Mouse (Mus musculus): ENCODE measurements around the gene Pdzk1. TPM values are rescaled to one million over a fixed set of nuclear protein-coding genes. Genes with fewer than 3 reads are reported as not detected.

The Pdzk1 gene
- polyA plus RNA-seq, 1 experiment from 2014 or later: 0.11 TPM

DNA sequence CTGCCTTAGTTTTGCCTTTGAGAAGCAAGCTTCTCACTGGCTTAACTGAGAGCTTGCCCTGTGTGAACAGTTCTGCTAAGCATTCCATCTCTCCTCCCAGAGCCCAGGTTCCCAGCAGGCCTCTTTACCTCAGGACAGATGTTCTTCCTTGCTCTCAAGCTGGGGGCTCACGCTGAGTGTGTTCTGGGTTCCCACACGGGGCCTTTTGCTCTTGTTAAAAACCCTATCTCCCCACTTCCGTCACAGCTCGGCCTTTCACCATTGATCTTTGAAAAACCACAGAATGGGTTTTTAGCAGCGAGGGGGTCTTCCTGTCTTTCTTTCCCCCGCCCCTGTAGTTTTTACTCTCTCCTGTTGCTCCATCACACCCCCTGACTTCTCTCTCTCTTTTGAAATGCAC lies 14.7 kb upstream of the Pdzk1 start:
- Histone ChIP-seq H3K9ac (replicated peaks) (no peak overlapping the region), H3K4me3 (no peak overlapping the region), H3K27me3 (no peaks in the 10 kb centered on the region), H3K36me3 (no peaks in the 10 kb centered on the region), H3K4me2 (replicated peaks) (no peak overlapping the region), H3K27ac (replicated peaks) (no peak overlapping the region), H3K4me1 (peaks cover 4% of the 10 kb centered on the region; the same call in 1 of the 2 replicates), H3K9me3 (no peaks in the 10 kb centered on the region)
- no peak for ATAC-seq (replicated peaks)
- 54% methylated on average over 6 of the region's 6 CpGs for WGBS

DNA sequence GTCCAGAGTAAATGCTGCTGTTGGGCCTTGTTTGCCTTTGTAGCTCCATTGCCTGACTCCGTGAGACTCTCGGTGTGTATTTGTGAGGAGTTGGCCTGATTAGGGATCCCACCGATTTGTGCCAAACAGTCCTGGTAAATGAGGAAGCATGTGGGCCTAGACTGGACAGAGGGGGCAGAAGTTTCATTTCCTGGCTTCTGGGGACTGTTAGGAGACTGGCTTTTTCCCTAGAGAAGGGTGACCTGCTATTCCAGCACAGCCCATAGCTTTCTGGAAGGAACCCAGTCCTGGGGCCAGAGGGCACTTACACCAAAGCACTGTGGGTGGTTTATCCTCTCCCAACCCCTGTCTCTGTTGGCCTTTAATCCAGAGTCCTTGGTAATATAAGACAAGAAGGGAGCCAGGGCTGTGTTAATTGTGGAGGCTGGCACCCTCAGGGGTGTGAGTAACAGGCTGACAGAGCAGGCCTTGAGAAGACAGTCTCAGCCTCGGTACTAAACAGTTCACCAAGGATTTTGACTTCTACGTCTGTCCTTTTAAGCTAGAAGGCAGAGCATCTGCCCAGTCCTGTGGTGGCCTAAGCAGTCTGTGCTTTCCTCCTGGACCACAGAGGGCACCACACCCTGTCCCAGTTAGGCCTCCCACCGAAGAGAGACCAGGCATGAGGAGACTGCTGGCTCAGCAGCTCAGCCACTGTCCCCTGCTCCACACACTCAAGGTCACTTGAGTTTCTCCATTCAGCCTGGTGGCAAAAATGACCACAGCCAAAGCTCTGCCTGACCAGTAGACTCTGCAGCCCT lies 8.8 kb upstream of the Pdzk1 start:
- Histone ChIP-seq H3K9me3 (no peaks in the 10 kb centered on the region), H3K36me3 (no peaks in the 10 kb centered on the region), H3K27me3 (no peaks in the 10 kb centered on the region), H3K4me2 (replicated peaks) (no peak overlapping the region), H3K4me3 (no peak overlapping the region), H3K27ac (replicated peaks) (no peak overlapping the region), H3K9ac (replicated peaks) (no peak overlapping the region), H3K4me1 (no peaks in the 10 kb centered on the region)
- WGBS: 78% methylated on average over 6 of the region's 6 CpGs
- no peak for ATAC-seq (replicated peaks)

DNA sequence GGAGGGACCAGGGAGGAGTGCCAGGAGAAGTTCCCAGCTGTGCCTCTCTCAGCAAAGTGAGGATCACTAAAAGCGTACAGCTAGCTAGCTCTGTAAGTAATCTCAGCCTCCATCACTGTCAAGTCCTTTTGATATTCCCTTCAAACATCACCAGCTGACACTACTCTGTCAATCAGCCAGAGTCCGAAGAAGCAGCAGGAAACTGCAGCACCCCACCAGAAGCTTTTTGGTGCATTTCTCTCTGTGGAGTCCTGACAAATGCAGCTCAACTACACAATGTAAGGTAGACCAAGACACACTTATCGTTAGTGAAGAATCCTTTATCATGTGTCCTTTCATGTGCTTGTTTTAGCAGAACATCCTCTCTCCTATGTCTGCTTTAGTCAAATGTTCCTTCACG lies 7.5 kb upstream of the Pdzk1 start:
- no peak overlapping the region for H3K9ac ChIP-seq (replicated peaks)
- no peaks in the 10 kb centered on the region for H3K9me3 ChIP-seq
- H3K4me1 ChIP-seq: no peaks in the 10 kb centered on the region
- H3K27ac ChIP-seq (replicated peaks): no peak overlapping the region
- H3K4me2 ChIP-seq (replicated peaks): no peak overlapping the region
- H3K27me3 ChIP-seq: no peaks in the 10 kb centered on the region
- WGBS: 87% methylated on average over 4 of the region's 4 CpGs
- no peaks in the 10 kb centered on the region for H3K36me3 ChIP-seq
- no peak for ATAC-seq (replicated peaks)
- no peak overlapping the region for H3K4me3 ChIP-seq

DNA sequence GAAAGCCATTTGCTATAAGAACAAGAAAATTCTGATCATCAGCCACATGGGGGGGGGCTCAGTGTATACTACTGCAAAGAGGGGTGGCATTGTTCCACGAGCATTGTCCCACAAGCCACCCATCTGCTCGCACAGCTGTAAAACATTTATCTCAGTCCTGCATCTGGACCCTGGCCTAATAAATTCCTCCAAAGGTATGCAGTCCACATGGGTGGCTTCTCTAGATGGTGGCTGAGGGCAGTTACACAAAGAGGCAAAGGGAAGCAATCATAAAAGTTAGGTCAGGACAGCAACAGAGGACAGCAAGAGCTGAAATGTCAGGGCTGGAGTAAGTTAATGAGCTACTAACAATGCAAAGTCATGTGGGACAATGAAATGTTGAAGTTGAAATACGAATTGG lies 5.4 kb upstream of the Pdzk1 start:
- no peak overlapping the region for H3K27ac ChIP-seq (replicated peaks)
- no peaks in the 10 kb centered on the region for H3K4me1 ChIP-seq
- no peaks in the 10 kb centered on the region for H3K27me3 ChIP-seq
- H3K9ac ChIP-seq (replicated peaks): no peak overlapping the region
- ATAC-seq (replicated peaks): no peak
- 66% methylated on average over 3 of the region's 3 CpGs for WGBS
- no peak overlapping the region for H3K4me3 ChIP-seq
- H3K9me3 ChIP-seq: no peaks in the 10 kb centered on the region
- no peak overlapping the region for H3K4me2 ChIP-seq (replicated peaks)
- H3K36me3 ChIP-seq: no peaks in the 10 kb centered on the region

DNA sequence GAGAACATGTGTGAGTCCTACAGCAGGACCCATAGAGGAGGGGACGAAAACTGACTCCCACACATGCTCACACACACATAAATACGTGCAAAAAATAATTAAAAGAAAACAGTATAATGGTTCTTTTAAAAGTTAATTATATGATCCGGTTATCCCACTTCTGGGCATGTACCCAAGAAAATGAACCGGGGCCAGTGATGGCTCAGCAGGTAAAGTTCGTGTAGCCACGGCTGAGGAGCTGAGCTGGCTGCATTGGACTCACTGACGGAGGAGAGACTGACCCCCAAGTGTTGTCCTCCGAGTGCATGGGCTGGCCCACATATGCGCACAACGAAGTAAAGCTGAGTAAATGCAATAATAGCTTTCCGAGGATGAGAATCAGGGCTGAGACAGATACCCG lies 4.5 kb upstream of the Pdzk1 start:
- no peak overlapping the region for H3K4me2 ChIP-seq (replicated peaks)
- H3K9ac ChIP-seq (replicated peaks): no peak overlapping the region
- no peak overlapping the region for H3K27ac ChIP-seq (replicated peaks)
- ATAC-seq (replicated peaks): no peak
- H3K4me1 ChIP-seq: no peaks in the 10 kb centered on the region
- 71% methylated on average over 12 of the region's 12 CpGs for WGBS
- no peak overlapping the region for H3K4me3 ChIP-seq
- H3K36me3 ChIP-seq: no peaks in the 10 kb centered on the region
- no peaks in the 10 kb centered on the region for H3K9me3 ChIP-seq
- H3K27me3 ChIP-seq: no peaks in the 10 kb centered on the region

DNA sequence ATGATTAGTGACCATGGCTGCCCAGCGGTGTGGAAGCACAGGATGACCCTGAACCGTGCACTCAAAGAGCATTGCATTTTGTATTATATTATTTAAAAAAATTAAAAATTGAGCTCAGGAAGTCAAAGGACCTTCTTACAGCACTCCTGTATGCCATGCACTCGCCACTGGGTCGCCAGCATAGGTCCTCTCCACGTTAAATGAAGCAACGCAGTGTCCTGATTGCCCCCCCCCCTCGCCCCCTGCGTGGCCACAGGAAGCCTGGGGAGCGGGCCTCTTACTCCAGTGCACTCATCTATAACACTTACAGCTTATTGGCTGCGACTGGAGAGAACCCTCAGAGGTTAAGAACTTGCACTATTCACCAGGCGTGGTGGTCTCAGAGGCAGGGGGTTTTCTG lies 3.8 kb upstream of the Pdzk1 start:
- H3K4me2 ChIP-seq (replicated peaks): no peak overlapping the region
- no peaks in the 10 kb centered on the region for H3K9me3 ChIP-seq
- no peak overlapping the region for H3K27ac ChIP-seq (replicated peaks)
- H3K9ac ChIP-seq (replicated peaks): no peak overlapping the region
- H3K36me3 ChIP-seq: no peaks in the 10 kb centered on the region
- no peaks in the 10 kb centered on the region for H3K27me3 ChIP-seq
- WGBS: 39% methylated on average over 11 of the region's 11 CpGs
- no peak overlapping the region for H3K4me3 ChIP-seq
- no peaks in the 10 kb centered on the region for H3K4me1 ChIP-seq
- ATAC-seq (replicated peaks): no peak

DNA sequence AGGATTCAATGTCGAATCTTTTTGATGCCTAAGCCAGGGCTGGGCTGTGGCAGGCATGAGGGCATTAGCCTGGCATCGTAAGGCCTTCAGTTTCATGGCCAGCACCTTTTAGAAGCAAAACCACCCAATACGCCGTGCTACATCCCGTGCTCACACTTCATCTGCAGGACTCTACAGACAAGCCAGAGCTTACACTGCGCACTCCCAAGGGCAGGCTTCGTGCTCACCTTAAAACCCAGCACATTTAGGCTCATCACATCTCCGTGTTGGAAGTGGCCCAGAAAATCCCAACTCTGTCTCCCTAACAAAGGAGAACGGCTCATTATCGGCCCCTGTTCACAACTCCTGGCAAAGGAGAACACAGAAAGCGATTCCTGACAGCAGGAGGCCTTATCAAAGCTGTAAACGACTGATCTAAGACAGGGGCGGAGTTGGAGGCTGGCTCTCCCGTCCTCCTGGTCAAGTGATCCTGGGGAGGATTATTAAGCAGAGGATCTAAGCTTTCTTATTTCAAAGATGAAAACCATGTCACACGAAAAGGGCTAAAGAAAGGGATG lies 698 bp upstream of the Pdzk1 start:
- Histone ChIP-seq H3K27ac (replicated peaks) (no peak overlapping the region), H3K9ac (replicated peaks) (no peak overlapping the region)
- peak; percentile 66; the same call in 1 of the 2 replicates for ATAC-seq (replicated peaks)

DNA sequence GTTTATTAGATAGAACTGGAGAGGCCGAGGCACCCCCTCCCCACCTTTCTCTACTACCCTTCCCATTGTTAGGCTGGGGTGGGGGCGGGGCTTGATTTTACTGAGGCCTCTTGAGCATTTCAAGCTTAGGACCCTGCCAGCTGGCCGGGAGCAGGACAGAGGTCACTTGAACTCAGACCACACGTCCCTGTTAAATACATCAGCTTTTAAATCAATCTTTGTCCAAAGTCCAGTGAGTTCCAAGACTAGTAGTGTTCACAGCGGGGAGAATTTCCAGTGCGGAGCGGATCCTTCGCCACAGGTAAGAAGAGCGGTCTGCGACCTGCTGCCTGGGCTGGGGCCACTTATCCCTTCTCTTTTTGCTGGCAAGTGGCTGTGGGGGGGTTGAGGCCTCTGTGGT lies 772 bp downstream of the Pdzk1 start:
- Histone ChIP-seq H3K36me3 (no peaks in the 10 kb centered on the region), H3K9ac (replicated peaks) (no peak overlapping the region), H3K27me3 (no peaks in the 10 kb centered on the region), H3K9me3 (no peaks in the 10 kb centered on the region), H3K4me1 (no peaks in the 10 kb centered on the region), H3K4me3 (no peak overlapping the region), H3K27ac (replicated peaks) (no peak overlapping the region), H3K4me2 (replicated peaks) (no peak overlapping the region)
- ATAC-seq (replicated peaks): no peak
- 77% methylated on average over 10 of the region's 10 CpGs for WGBS

More for the DNA sequence above, 698 bp upstream of the Pdzk1 start:
- no peak overlapping the region for H3K4me3 ChIP-seq
- H3K9me3 ChIP-seq: no peaks in the 10 kb centered on the region
- WGBS: 25% methylated on average over 15 of the region's 15 CpGs
- no peak overlapping the region; the same call in 1 of the 2 replicates for H3K4me2 ChIP-seq (replicated peaks)
- no peaks in the 10 kb centered on the region for H3K36me3 ChIP-seq
- no peaks in the 10 kb centered on the region for H3K27me3 ChIP-seq
- H3K4me1 ChIP-seq: no peaks in the 10 kb centered on the region

DNA sequence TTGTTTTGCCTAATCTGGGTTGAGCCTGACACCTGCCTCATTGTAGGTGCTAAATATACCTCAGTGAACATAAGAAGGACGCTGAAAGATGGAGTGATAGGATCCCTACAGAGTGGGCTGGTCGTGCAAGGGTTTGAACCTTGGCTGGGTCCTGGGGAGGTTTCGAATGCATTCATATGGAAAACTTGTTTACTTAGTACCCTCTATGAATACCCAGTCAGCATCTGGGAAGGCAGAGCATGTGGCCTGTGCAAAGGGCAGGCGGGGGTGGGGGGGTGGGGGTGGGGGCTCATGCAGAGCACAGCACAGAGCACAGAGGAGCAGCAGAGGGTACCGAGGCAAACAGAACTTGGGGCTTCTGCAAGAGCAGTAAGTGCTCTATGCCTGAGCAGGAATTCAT lies 3.8 kb downstream of the Pdzk1 start:
- Histone ChIP-seq H3K27ac (replicated peaks) (no peak overlapping the region), H3K36me3 (no peaks in the 10 kb centered on the region), H3K4me1 (no peaks in the 10 kb centered on the region), H3K4me3 (no peak overlapping the region), H3K9me3 (no peaks in the 10 kb centered on the region), H3K4me2 (replicated peaks) (no peak overlapping the region), H3K9ac (replicated peaks) (no peak overlapping the region), H3K27me3 (no peaks in the 10 kb centered on the region)
- WGBS: 35% methylated on average over 5 of the region's 5 CpGs
- no peak for ATAC-seq (replicated peaks)

DNA sequence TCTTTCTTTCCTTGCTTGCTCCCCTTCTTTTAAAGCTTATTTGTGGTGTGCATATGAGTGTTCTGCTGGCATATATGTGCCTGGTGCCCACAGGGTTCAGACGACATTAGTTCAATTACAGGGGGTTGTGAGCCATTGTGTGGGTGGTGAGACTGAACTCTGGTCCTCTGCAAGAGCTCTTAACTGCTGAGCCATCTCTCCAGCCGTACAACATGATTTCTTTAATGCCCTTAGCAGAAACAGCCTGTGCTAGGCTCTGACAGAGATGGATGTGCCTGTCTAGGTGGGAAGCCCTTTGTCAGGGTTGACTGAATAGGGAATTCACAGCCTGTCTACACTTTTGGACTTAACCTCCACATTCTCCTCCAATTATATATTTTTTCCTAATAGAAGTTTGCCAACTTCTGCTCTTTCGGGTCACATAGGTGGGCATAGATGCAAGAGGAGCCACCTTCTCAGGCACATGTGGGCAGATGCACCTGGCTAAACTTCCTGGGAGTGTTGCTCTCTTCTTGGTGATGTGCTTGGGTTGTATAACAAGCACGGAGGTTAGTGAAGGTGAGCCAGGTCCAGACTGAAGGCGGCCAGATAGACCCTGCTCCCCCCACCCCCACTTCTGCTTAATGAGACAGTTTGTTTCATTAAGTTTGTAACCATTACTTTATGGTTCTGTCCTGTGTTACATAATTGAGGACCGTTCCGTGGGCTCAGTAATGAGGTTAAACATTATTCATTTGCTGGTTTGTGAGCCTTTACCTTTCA lies 5.7 kb downstream of the Pdzk1 start:
- no peaks in the 10 kb centered on the region for H3K9me3 ChIP-seq
- no peaks in the 10 kb centered on the region for H3K4me1 ChIP-seq
- no peak overlapping the region for H3K4me3 ChIP-seq
- H3K27me3 ChIP-seq: no peaks in the 10 kb centered on the region
- H3K4me2 ChIP-seq (replicated peaks): no peak overlapping the region
- H3K27ac ChIP-seq (replicated peaks): no peak overlapping the region
- H3K9ac ChIP-seq (replicated peaks): no peak overlapping the region
- no peaks in the 10 kb centered on the region for H3K36me3 ChIP-seq
- ATAC-seq (replicated peaks): no peak
- 89% methylated on average over 7 of the region's 7 CpGs for WGBS

DNA sequence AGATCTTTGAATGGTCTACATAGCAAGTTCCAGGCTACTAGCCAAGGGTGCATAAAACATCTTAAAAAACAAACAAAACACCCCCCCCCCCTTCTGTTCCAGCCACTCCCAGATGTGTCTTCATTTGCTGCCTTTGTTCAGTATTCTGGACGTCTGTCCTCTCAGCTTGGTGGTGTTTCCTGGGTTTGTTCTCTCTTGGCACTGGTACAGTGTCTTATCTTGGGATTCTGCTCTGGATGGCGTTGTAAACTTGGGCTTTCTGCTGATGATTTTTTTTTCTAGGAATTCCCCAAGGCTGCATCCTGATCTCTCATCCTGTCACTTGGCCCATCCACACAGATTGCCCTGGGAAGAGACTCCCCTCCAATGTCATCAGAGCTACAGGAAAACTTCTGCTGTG lies 7.3 kb downstream of the Pdzk1 start:
- no peaks in the 10 kb centered on the region for H3K27me3 ChIP-seq
- no peaks in the 10 kb centered on the region for H3K36me3 ChIP-seq
- no peak overlapping the region for H3K9ac ChIP-seq (replicated peaks)
- no peak overlapping the region for H3K4me2 ChIP-seq (replicated peaks)
- 71% methylated on average over 2 of the region's 2 CpGs for WGBS
- H3K9me3 ChIP-seq: no peaks in the 10 kb centered on the region
- H3K4me1 ChIP-seq: no peaks in the 10 kb centered on the region
- no peak overlapping the region for H3K4me3 ChIP-seq
- no peak overlapping the region for H3K27ac ChIP-seq (replicated peaks)
- ATAC-seq (replicated peaks): no peak

DNA sequence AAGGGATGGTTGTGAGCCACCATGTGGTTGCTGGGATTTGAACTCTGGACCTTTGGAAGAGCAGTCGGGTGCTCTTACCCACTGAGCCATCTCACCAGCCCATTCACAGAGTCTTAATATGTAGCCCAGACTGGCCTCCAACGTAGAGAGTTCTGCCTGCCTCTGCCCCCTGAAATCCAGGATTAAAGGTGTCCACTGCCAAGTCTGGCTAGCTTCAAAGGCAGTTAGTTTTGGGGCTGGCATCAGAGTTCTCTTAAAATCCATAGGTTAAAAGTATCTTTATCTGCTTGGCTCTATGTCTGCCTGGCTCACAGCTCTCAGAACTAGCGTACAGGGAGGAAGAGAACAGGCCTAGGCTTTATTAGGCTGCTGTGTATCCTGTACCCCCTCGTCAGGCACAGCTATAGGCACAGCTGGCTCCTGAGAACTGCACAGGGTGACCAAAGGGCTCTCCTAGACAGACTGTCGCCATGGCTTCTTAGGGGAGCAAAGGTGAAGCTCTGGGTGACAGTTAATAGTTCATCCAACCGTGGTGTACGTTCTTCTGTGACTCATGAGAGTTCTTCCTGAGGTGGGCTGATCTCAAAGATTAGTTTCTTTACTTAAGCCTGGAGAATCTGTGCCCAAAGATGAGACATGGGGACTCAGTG lies 10.0 kb downstream of the Pdzk1 start:
- no peaks in the 10 kb centered on the region for H3K4me1 ChIP-seq
- WGBS: 87% methylated on average over 7 of the region's 7 CpGs
- no peaks in the 10 kb centered on the region for H3K9me3 ChIP-seq
- H3K36me3 ChIP-seq: no peaks in the 10 kb centered on the region
- no peaks in the 10 kb centered on the region for H3K27me3 ChIP-seq
- H3K4me2 ChIP-seq (replicated peaks): no peak overlapping the region
- ATAC-seq (replicated peaks): no peak
- no peak overlapping the region for H3K4me3 ChIP-seq
- H3K27ac ChIP-seq (replicated peaks): no peak overlapping the region
- no peak overlapping the region for H3K9ac ChIP-seq (replicated peaks)

All from forebrain, embryonic 15.5 days (tissue).